Mouse (Mus musculus): ENCODE data around the gene Scube1. TPM values are rescaled to one million over a fixed set of nuclear protein-coding genes. Genes with fewer than 3 reads are reported as not detected.

Gene Scube1
- polyA plus RNA-seq, 1 experiment = 19.3 TPM

GRCm38 (mm10) chr15:83727626-83728025 lies 2.8 kb upstream of the Scube1 start:
- WGBS = 32% methylated on average over 3 of the region's 3 CpGs
- TF ChIP-seq CTCF (IDR thresholded peaks at IDR 0.05; ENCODE audit: extremely low read depth, insufficient read length, insufficient replicate concordance, low read depth, low read length) (peak; percentile 59; the same call in 1 of the 2 replicates), POLR2A (IDR thresholded peaks at IDR 0.05; ENCODE audit: low read depth, low read length) (no peak)
- H3K27ac ChIP-seq (ENCODE audit: insufficient read depth, low read depth, low read length) = no peak overlapping the region
- no peak overlapping the region for H3K4me3 ChIP-seq (ENCODE audit: low read depth, low read length)
- no peaks in the 10 kb centered on the region for H3K36me3 ChIP-seq (ENCODE audit: control insufficient read depth, insufficient read depth, low read length)
- peaks cover 20% of the 10 kb centered on the region for H3K27me3 ChIP-seq (ENCODE audit: control insufficient read depth, insufficient read depth, low read length)
- 0 out of 2 replicates have a peak, but pooled peaks cover 3% of the 10 kb centered on the region for H3K4me1 ChIP-seq (ENCODE audit: control insufficient read depth, insufficient read depth, insufficient read length, low read length)

GRCm38 (mm10) chr15:83726741-83727140 lies 1.9 kb upstream of the Scube1 start:
- Histone ChIP-seq H3K27ac (ENCODE audit: insufficient read depth, low read depth, low read length) (no peak overlapping the region), H3K27me3 (ENCODE audit: control insufficient read depth, insufficient read depth, low read length) (peaks cover 20% of the 10 kb centered on the region), H3K4me1 (ENCODE audit: control insufficient read depth, insufficient read depth, insufficient read length, low read length) (0 out of 2 replicates have a peak, but pooled peaks cover 3% of the 10 kb centered on the region), H3K36me3 (ENCODE audit: control insufficient read depth, insufficient read depth, low read length) (no peaks in the 10 kb centered on the region), H3K4me3 (ENCODE audit: low read depth, low read length) (no peak overlapping the region)
- WGBS = 67% methylated on average over 5 of the region's 5 CpGs
- TF ChIP-seq POLR2A (IDR thresholded peaks at IDR 0.05; ENCODE audit: low read depth, low read length) (no peak), CTCF (IDR thresholded peaks at IDR 0.05; ENCODE audit: extremely low read depth, insufficient read length, insufficient replicate concordance, low read depth, low read length) (no peak)

GRCm38 (mm10) chr15:83725556-83726200 lies 857 bp upstream of the Scube1 start:
- no peak overlapping the region for H3K4me3 ChIP-seq (ENCODE audit: low read depth, low read length)
- H3K36me3 ChIP-seq (ENCODE audit: control insufficient read depth, insufficient read depth, low read length) = no peaks in the 10 kb centered on the region
- WGBS = 32% methylated on average over 28 of the region's 28 CpGs
- peaks cover 20% of the 10 kb centered on the region for H3K27me3 ChIP-seq (ENCODE audit: control insufficient read depth, insufficient read depth, low read length)
- 0 out of 2 replicates have a peak, but pooled peaks cover 3% of the 10 kb centered on the region for H3K4me1 ChIP-seq (ENCODE audit: control insufficient read depth, insufficient read depth, insufficient read length, low read length)
- no peak overlapping the region for H3K27ac ChIP-seq (ENCODE audit: insufficient read depth, low read depth, low read length)
- no peak for TF ChIP-seq CTCF (IDR thresholded peaks at IDR 0.05; ENCODE audit: extremely low read depth, insufficient read length, insufficient replicate concordance, low read depth, low read length)
- no peak for TF ChIP-seq POLR2A (IDR thresholded peaks at IDR 0.05; ENCODE audit: low read depth, low read length)

- no peak for TF ChIP-seq CTCF (IDR thresholded peaks at IDR 0.05; ENCODE audit: extremely low read depth, insufficient read length, insufficient replicate concordance, low read depth, low read length)
- TF ChIP-seq POLR2A (IDR thresholded peaks at IDR 0.05; ENCODE audit: low read depth, low read length) = no peak
- Histone ChIP-seq H3K4me3 (ENCODE audit: low read depth, low read length) (peak overlapping the region; percentile 75), H3K27me3 (ENCODE audit: control insufficient read depth, insufficient read depth, low read length) (peaks cover 20% of the 10 kb centered on the region), H3K36me3 (ENCODE audit: control insufficient read depth, insufficient read depth, low read length) (no peaks in the 10 kb centered on the region), H3K4me1 (ENCODE audit: control insufficient read depth, insufficient read depth, insufficient read length, low read length) (0 out of 2 replicates have a peak, but pooled peaks cover 3% of the 10 kb centered on the region), H3K27ac (ENCODE audit: insufficient read depth, low read depth, low read length) (no peak overlapping the region)
- 4% methylated on average over 59 of the region's 61 CpGs for WGBS
Measured at GRCm38 (mm10) chr15:83724160-83724885, 498 bp downstream of the Scube1 start.

GRCm38 (mm10) chr15:83715582-83716228 lies 9.1 kb downstream of the Scube1 start:
- no peaks in the 10 kb centered on the region for H3K36me3 ChIP-seq (ENCODE audit: control insufficient read depth, insufficient read depth, low read length)
- 63% methylated on average over 6 of the region's 6 CpGs for WGBS
- H3K27ac ChIP-seq (ENCODE audit: insufficient read depth, low read depth, low read length) = no peak overlapping the region
- no peak overlapping the region for H3K4me3 ChIP-seq (ENCODE audit: low read depth, low read length)
- no peaks in the 10 kb centered on the region for H3K4me1 ChIP-seq (ENCODE audit: control insufficient read depth, insufficient read depth, insufficient read length, low read length)
- TF ChIP-seq POLR2A (IDR thresholded peaks at IDR 0.05; ENCODE audit: low read depth, low read length) = no peak
- TF ChIP-seq CTCF (IDR thresholded peaks at IDR 0.05; ENCODE audit: extremely low read depth, insufficient read length, insufficient replicate concordance, low read depth, low read length) = no peak
- H3K27me3 ChIP-seq (ENCODE audit: control insufficient read depth, insufficient read depth, low read length) = no peaks in the 10 kb centered on the region

- TF ChIP-seq POLR2A (IDR thresholded peaks at IDR 0.05; ENCODE audit: low read depth, low read length) (no peak), CTCF (IDR thresholded peaks at IDR 0.05; ENCODE audit: extremely low read depth, insufficient read length, insufficient replicate concordance, low read depth, low read length) (no peak)
- WGBS = 86% methylated on average over 10 of the region's 10 CpGs
Measured at GRCm38 (mm10) chr15:83712798-83713197, 12.0 kb downstream of the Scube1 start.

GRCm38 (mm10) chr15:83712361-83712760 lies 12.5 kb downstream of the Scube1 start:
- Histone ChIP-seq H3K4me1 (ENCODE audit: control insufficient read depth, insufficient read depth, insufficient read length, low read length) (no peaks in the 10 kb centered on the region), H3K27me3 (ENCODE audit: control insufficient read depth, insufficient read depth, low read length) (no peaks in the 10 kb centered on the region), H3K4me3 (ENCODE audit: low read depth, low read length) (no peak overlapping the region), H3K36me3 (ENCODE audit: control insufficient read depth, insufficient read depth, low read length) (no peaks in the 10 kb centered on the region), H3K27ac (ENCODE audit: insufficient read depth, low read depth, low read length) (no peak overlapping the region)
- 88% methylated on average over 5 of the region's 5 CpGs for WGBS
- TF ChIP-seq POLR2A (IDR thresholded peaks at IDR 0.05; ENCODE audit: low read depth, low read length) = no peak
- no peak for TF ChIP-seq CTCF (IDR thresholded peaks at IDR 0.05; ENCODE audit: extremely low read depth, insufficient read length, insufficient replicate concordance, low read depth, low read length)

More at GRCm38 (mm10) chr15:83712798-83713197, 12.0 kb downstream of the Scube1 start:
- H3K4me1 ChIP-seq (ENCODE audit: control insufficient read depth, insufficient read depth, insufficient read length, low read length) = no peaks in the 10 kb centered on the region
- H3K36me3 ChIP-seq (ENCODE audit: control insufficient read depth, insufficient read depth, low read length) = no peaks in the 10 kb centered on the region
- no peaks in the 10 kb centered on the region for H3K27me3 ChIP-seq (ENCODE audit: control insufficient read depth, insufficient read depth, low read length)
- no peak overlapping the region for H3K4me3 ChIP-seq (ENCODE audit: low read depth, low read length)
- H3K27ac ChIP-seq (ENCODE audit: insufficient read depth, low read depth, low read length) = no peak overlapping the region
